Mouse (Mus musculus): ENCODE results near the gene Pld4. TPM values are rescaled to one million over a fixed set of nuclear protein-coding genes. Genes with fewer than 3 reads are reported as not detected.

Pld4 gene
- total and polyA plus RNA-seq, 2 experiments from 2014 or later: 3.4 to 7.2 TPM

DNA sequence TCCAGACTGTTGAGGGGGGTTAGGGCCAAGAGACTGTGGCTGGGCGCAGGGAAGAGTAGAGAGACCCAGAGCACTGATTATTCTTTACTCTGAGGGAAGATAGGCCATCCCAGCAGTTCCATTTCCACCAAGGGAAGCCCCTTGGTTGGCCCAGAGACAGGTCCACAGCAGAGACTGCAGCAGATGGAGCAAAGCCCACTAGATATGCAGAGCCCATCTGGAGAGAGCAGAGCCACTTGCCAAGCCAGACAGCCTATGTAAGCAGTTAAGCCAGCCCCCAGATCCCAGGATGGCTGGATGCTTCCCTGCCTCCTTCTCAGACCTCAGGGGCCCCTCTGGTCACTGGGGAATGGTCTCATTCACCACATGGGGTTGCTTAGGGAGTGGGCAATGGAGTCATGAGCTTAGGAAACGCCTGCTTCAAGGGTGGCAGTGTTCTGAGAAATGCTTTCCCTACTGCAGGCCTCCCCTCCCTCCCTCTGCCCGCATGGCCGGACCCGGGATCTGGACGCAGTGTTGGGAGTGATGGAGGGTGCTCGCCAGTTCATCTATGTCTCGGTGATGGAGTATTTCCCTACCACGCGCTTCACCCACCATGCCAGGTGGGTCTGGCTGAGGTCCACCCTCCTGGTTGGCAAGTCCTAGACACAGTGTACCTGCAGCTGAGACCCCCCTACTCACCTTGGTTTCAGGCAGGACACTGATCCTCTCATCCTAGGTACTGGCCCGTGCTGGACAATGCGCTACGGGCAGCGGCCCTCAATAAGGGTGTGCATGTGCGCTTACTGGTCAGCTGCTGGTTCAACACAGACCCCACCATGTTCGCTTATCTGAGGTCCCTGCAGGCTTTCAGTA lies 6.8 kb downstream of the Pld4 start:
- H3K27ac ChIP-seq (ENCODE audit: low read depth): no peak overlapping the region
- H3K27me3 ChIP-seq (ENCODE audit: control insufficient read depth, insufficient read depth, low read length): no peaks in the 10 kb centered on the region; the same call in 1 of the 2 replicates
- DNase-seq (ENCODE audit: low spot score) (no peak), ATAC-seq (ENCODE audit: insufficient read depth, low read depth) (no peak)
- no peak overlapping the region for H3K9ac ChIP-seq (replicated peaks; ENCODE audit: low read depth, low read length)
- H3K4me2 ChIP-seq (ENCODE audit: low read depth, low read length): no peak overlapping the region
- WGBS: 90% methylated on average over 16 of the region's 16 CpGs
- H3K9me3 ChIP-seq (replicated peaks; ENCODE audit: control insufficient read depth, low read length): no peaks in the 10 kb centered on the region
- H3K36me3 ChIP-seq (replicated peaks; ENCODE audit: control insufficient read depth, insufficient read depth, low read length): no peaks in the 10 kb centered on the region
- H3K4me1 ChIP-seq (ENCODE audit: control insufficient read depth, insufficient read depth): no peaks in the 10 kb centered on the region
- H3K4me3 ChIP-seq (ENCODE audit: low read depth, low read length): no peak overlapping the region
- TF ChIP-seq CTCF (IDR thresholded peaks at IDR 0.05; ENCODE audit: low read depth) (no peak), EP300 (IDR thresholded peaks at IDR 0.05; ENCODE audit: low read depth) (no peak)

GRCm38 (mm10) chr12:112768166-112768565 lies 7.7 kb downstream of the Pld4 start:
- Histone ChIP-seq H3K4me1 (ENCODE audit: control insufficient read depth, insufficient read depth) (no peaks in the 10 kb centered on the region), H3K36me3 (replicated peaks; ENCODE audit: control insufficient read depth, insufficient read depth, low read length) (no peaks in the 10 kb centered on the region), H3K9me3 (replicated peaks; ENCODE audit: control insufficient read depth, low read length) (no peaks in the 10 kb centered on the region), H3K4me3 (ENCODE audit: low read depth, low read length) (no peak overlapping the region), H3K27me3 (ENCODE audit: control insufficient read depth, insufficient read depth, low read length) (no peaks in the 10 kb centered on the region; the same call in 1 of the 2 replicates), H3K27ac (ENCODE audit: low read depth) (no peak overlapping the region), H3K4me2 (ENCODE audit: low read depth, low read length) (no peak overlapping the region), H3K9ac (replicated peaks; ENCODE audit: low read depth, low read length) (no peak overlapping the region)
- ATAC-seq (ENCODE audit: insufficient read depth, low read depth): no peak
- 86% methylated on average over 8 of the region's 8 CpGs for WGBS
- TF ChIP-seq EP300 (IDR thresholded peaks at IDR 0.05; ENCODE audit: low read depth) (no peak), CTCF (IDR thresholded peaks at IDR 0.05; ENCODE audit: low read depth) (no peak)
- DNase-seq (ENCODE audit: low spot score): no peak

- H3K4me3 ChIP-seq (ENCODE audit: low read depth, low read length): no peak overlapping the region
- TF ChIP-seq EP300 (IDR thresholded peaks at IDR 0.05; ENCODE audit: low read depth) (no peak), CTCF (IDR thresholded peaks at IDR 0.05; ENCODE audit: low read depth) (no peak)
- ATAC-seq (ENCODE audit: insufficient read depth, low read depth) (no peak), DNase-seq (ENCODE audit: low spot score) (no peak)
- no peaks in the 10 kb centered on the region for H3K4me1 ChIP-seq (ENCODE audit: control insufficient read depth, insufficient read depth)
- no peaks in the 10 kb centered on the region; the same call in 1 of the 2 replicates for H3K27me3 ChIP-seq (ENCODE audit: control insufficient read depth, insufficient read depth, low read length)
- no peaks in the 10 kb centered on the region for H3K9me3 ChIP-seq (replicated peaks; ENCODE audit: control insufficient read depth, low read length)
- 69% methylated on average over 6 of the region's 6 CpGs for WGBS
- H3K27ac ChIP-seq (ENCODE audit: low read depth): no peak overlapping the region
- no peaks in the 10 kb centered on the region for H3K36me3 ChIP-seq (replicated peaks; ENCODE audit: control insufficient read depth, insufficient read depth, low read length)
- no peak overlapping the region for H3K4me2 ChIP-seq (ENCODE audit: low read depth, low read length)
- H3K9ac ChIP-seq (replicated peaks; ENCODE audit: low read depth, low read length): no peak overlapping the region
Observed at GRCm38 (mm10) chr12:112769031-112769430, 8.6 kb downstream of the Pld4 start.

GRCm38 (mm10) chr12:112769751-112770150 lies 9.3 kb downstream of the Pld4 start:
- WGBS: 68% methylated on average over 2 of the region's 2 CpGs
- Histone ChIP-seq H3K36me3 (replicated peaks; ENCODE audit: control insufficient read depth, insufficient read depth, low read length) (no peaks in the 10 kb centered on the region), H3K27me3 (ENCODE audit: control insufficient read depth, insufficient read depth, low read length) (no peaks in the 10 kb centered on the region; the same call in 1 of the 2 replicates), H3K9ac (replicated peaks; ENCODE audit: low read depth, low read length) (no peak overlapping the region), H3K4me3 (ENCODE audit: low read depth, low read length) (no peak overlapping the region), H3K4me1 (ENCODE audit: control insufficient read depth, insufficient read depth) (no peaks in the 10 kb centered on the region), H3K27ac (ENCODE audit: low read depth) (no peak overlapping the region), H3K9me3 (replicated peaks; ENCODE audit: control insufficient read depth, low read length) (no peaks in the 10 kb centered on the region), H3K4me2 (ENCODE audit: low read depth, low read length) (no peak overlapping the region)
- TF ChIP-seq EP300 (IDR thresholded peaks at IDR 0.05; ENCODE audit: low read depth) (no peak), CTCF (IDR thresholded peaks at IDR 0.05; ENCODE audit: low read depth) (no peak)
- DNase-seq (ENCODE audit: low spot score) (no peak), ATAC-seq (ENCODE audit: insufficient read depth, low read depth) (no peak)

GRCm38 (mm10) chr12:112770396-112770795 lies 9.9 kb downstream of the Pld4 start:
- Histone ChIP-seq H3K36me3 (replicated peaks; ENCODE audit: control insufficient read depth, insufficient read depth, low read length) (no peaks in the 10 kb centered on the region), H3K4me3 (ENCODE audit: low read depth, low read length) (no peak overlapping the region), H3K27ac (ENCODE audit: low read depth) (no peak overlapping the region), H3K4me1 (ENCODE audit: control insufficient read depth, insufficient read depth) (no peaks in the 10 kb centered on the region), H3K4me2 (ENCODE audit: low read depth, low read length) (no peak overlapping the region), H3K9ac (replicated peaks; ENCODE audit: low read depth, low read length) (no peak overlapping the region), H3K27me3 (ENCODE audit: control insufficient read depth, insufficient read depth, low read length) (no peaks in the 10 kb centered on the region; the same call in 1 of the 2 replicates), H3K9me3 (replicated peaks; ENCODE audit: control insufficient read depth, low read length) (0 out of 2 replicates have a peak, but pooled peaks cover 2% of the 10 kb centered on the region)
- DNase-seq (ENCODE audit: low spot score) (no peak), ATAC-seq (ENCODE audit: insufficient read depth, low read depth) (no peak)
- 74% methylated on average over 4 of the region's 4 CpGs for WGBS
- TF ChIP-seq CTCF (IDR thresholded peaks at IDR 0.05; ENCODE audit: low read depth) (no peak), EP300 (IDR thresholded peaks at IDR 0.05; ENCODE audit: low read depth) (no peak)
